Mouse (Mus musculus) cerebellum, adult 2 months (tissue): ENCODE results near the gene Grb10.

Experiments
- CTCF ChIP-seq: fragments of 200-500 bp; IDR thresholded peaks from 2 replicates; pipeline ENCODE4 v1.5.1; 2011; ENCODE audit warnings: low read depth, mild to moderate bottlenecking, control low read depth, low read length, moderate library complexity, borderline replicate concordance; ENCODE audit not compliant: insufficient read depth
- POLR2A ChIP-seq: fragments of 200-500 bp; IDR thresholded peaks from 2 replicates; pipeline ENCODE4 v1.6.1; 2011; ENCODE audit warnings: low read length, control low read depth, borderline replicate concordance; ENCODE audit not compliant: insufficient read depth

GRCm38 (mm10) chr11:11954115-11954438, 84.4 kb downstream of the Grb10 start:
- TF ChIP-seq CTCF (no peak), POLR2A (no peak)
